Mouse (Mus musculus): ENCODE data around the gene Dtl. TPM values are rescaled to one million over a fixed set of nuclear protein-coding genes. Genes with fewer than 3 reads are reported as not detected.

The Dtl gene
- total RNA-seq, 2 experiments from 2014 or later: 1.2 TPM

DNA sequence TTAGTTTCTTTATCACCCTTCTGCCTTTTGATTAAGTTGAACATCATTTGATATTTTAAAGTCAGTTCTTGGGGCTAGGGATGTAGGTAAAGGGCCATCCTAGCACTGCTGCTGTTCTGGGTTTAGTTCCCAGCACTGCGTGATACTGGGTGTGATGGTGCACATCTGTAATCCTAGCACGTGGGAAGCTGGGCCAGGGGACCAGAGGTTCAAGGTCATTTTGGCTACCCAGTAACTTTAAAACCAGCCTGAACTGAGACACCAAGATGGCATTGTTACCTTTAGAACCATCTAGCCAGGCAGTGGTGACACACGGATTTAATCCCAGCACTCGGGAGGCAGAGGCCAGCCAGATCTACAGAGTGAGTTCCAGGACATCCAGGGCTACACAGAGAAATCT lies 8.5 kb upstream of the Dtl start:
- DNase-seq (ENCODE audit: extremely low spot score in 1 of 2, low spot score in 1 of 2): no peak

DNA sequence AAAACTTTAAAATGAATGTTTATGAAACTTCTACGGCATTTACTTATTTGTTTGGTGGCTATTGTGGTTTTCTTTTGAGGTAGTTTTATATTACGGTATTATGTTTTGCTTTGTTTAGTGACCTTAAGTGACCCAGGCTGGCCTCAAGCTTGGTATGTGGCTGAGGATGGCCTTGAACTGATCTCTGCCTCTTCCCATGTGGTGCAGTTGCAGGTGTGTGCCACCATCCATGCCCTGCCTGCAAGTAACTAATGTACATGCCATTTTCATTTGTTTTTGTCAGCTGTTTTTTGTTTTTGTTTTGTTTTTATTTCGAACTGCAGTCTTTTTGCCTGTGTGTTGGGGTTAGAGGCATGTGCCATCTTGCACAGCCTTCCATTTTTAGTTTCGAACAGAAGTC lies 6.3 kb upstream of the Dtl start:
- no peak for DNase-seq (ENCODE audit: extremely low spot score in 1 of 2, low spot score in 1 of 2)

DNA sequence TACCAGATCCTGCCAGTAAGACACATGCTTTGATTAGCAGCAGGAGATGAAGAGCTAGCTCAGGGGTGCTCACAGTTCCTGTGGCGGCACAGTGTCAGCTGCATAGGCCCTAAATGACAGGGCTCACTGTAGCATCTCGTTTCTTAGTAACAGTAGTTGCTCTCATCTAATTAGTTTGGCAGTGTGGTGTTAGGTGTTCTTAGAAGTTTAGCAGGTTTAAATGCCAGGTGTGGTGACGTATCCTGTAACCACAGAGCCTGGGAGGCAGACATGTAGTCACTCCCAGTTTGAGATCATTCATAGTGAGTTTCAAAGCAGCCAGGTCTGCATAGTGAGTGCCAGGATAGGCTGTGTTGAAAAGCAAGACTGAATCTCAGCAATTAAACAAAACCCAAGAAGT lies 4.2 kb upstream of the Dtl start:
- no peak for DNase-seq (ENCODE audit: extremely low spot score in 1 of 2, low spot score in 1 of 2)

GRCm38 (mm10) chr1:191574871-191575457 lies 380 bp downstream of the Dtl start:
- no peak for DNase-seq (ENCODE audit: extremely low spot score in 1 of 2, low spot score in 1 of 2)

DNA sequence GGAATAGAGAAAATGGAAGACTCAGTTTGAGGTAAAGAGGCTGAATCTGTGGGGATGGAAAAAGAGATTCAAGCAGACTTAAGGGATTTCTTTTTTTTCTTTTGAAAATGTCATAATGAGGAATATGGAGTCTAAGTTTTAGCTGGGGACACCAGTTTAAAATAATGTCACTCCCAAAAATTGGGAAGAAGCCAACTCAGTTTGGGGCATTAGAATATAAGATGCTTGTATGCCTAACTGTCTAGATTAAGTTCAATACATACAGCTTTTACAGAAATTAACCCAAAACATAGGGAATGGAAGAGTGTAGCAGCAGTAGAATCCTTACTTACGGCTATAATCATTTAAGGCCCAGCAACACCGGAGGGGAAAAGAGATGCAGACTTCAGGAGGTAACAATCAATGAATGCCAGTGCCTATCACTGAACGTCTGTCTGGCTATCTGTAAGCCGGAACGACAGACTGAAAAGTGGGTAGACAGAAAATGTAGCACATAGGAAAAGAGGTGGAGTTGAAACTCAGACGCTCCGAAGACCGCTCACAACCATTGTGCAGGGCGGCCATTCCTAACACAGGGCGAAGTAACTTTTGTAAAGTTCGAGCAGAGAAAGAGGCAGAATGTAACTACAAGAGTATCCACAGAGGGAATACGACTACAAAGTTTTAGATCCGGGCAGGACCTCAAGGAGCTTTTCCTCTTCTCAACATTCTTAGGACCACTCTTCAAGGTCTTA lies 1.3 kb downstream of the Dtl start:
- no peak for DNase-seq (ENCODE audit: extremely low spot score in 1 of 2, low spot score in 1 of 2)

DNA sequence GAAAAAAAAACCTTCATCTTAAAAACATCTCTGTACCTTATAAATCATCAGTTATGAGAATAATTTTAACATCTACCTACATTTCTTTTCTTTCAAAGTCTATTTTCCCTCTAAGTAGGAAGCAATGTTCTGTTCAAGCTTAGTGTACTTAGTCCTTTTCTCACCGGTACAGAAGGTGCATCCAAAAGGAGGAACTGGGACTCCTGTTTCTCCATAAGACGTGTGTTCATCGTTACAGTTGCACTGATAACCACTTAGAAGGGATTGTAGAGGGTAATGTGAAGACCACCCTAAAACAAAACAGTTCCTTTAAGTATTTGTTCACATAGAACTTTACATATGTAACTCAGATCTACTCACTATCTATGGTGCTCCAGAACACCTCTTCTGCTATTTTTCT lies 4.9 kb downstream of the Dtl start:
- no peak for DNase-seq (ENCODE audit: extremely low spot score in 1 of 2, low spot score in 1 of 2)

DNA sequence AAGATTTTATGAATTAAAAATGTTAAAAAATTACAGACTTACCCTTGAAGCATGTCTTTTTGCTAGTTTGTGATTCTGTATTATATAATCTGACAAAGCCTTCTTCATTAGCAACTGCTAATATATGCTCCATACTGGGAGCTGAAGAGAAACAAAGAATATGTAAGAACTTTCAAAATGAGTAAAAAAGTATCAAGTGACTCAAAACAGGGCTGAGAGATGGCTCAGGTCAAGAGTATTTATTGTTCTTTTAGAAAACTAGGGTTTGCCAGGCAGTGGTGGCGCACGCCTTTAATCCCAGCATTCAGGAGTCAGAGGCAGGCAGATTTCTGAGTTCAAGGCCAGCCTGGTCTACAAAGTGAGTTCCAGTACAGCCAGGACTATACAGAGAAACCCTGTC lies 5.7 kb downstream of the Dtl start:
- DNase-seq (ENCODE audit: extremely low spot score in 1 of 2, low spot score in 1 of 2): no peak

DNA sequence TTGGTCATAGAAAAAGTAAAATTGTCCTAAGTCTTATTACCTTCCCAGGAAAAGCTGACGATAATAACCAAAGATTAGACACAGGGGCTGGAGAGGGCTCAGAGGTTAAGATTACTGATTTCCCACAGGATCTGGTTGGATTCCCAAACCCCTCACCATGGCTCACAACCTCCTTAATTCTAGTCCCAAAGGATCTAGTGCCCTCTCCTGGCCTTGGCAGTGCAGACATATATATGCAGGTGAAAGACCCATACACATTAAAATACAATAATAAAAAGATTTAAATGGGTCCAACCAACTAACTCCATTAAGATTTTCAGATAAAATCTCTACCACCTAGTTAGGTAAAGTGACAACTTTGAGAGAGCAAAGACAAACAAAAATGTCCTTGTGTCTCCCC lies 7.5 kb downstream of the Dtl start:
- no peak for DNase-seq (ENCODE audit: extremely low spot score in 1 of 2, low spot score in 1 of 2)

DNA sequence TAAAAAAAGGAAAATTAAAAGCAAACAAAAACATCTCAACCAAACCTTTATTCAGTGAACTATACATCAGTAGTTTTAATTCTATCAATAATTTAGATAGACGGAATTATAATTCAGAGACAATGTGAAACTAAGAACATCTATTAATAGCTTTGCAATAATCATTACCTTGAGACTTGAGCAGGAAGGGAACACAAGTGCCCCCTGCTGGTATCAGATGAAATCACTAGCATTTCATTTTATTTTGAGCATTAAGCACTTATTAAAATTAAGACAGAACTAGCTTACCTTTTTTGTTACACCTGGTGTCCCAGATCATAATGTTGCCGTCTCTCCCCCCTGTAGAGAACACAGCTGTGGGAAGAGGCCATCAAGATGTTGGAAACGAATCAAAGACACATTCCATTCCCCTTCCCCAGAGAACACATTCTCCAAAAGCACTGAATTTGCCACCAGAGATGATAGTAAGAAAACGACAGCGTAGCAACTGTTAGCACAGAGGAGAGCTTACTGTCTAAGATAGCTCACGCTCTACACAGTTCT lies 12.4 kb downstream of the Dtl start:
- peak in 1 of 2 experiments; percentile 42 for DNase-seq (ENCODE audit: extremely low spot score in 1 of 2, low spot score in 1 of 2)

GRCm38 (mm10) chr1:191559779-191560178 lies 15.6 kb downstream of the Dtl start:
- DNase-seq (ENCODE audit: extremely low spot score in 1 of 2, low spot score in 1 of 2): no peak

DNA sequence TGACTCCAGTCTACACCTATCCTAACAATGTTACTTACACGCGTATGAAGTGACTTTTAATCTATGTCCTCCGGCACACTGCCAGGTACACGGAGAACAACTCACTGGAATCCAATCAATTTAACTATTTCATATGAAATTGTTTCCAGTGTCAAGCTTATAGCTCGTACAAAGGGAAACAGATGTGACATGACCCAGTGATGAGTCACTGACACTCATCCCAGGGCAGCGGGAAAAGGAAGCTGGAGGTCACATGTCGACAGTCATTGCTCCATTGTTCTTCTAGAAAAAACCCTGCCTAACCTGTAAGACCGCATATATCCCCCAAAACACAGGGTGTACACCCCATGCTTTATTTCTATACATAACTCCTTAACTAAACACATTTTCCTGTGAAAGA lies 18.2 kb downstream of the Dtl start:
- DNase-seq (ENCODE audit: extremely low spot score in 1 of 2, low spot score in 1 of 2): no peak

DNA sequence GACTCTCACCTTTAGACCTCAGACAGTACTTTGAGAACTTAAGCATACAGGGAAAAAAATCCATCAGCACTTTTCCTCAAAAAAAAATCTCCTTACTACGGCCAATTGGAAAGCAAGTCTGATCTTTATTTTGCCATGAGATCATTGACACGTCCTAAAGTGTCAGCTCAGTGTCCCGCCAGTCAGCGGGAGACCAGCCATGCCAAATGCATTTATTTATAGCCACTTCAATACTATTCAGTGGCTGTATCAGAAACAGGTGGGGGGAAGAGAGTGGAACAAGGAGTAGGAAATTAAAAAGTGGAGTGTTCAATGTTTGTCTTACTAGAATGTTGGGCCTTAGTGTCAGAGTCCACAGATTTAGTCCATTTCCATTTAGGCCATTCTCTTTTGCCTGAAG lies 24.6 kb downstream of the Dtl start:
- no peak for DNase-seq (ENCODE audit: extremely low spot score in 1 of 2, low spot score in 1 of 2)

DNA sequence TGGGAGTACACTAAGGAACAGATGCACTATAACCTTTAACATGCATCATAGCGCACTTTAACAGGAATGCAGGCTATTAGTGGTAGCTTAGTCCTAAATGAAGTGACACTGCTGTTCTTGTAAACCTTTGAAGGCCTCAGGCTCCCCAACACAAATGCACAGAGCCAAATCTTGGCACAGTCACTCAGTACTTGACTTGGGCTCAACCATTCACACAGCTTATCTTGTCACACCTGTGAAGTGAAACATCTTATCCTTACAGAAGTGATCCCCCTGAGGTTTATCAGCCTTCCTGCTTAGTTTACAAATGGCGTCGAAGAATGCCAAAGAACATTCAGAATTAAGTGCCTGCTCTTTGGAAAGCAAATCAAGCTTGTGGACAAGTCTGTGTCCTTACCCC lies 31.6 kb downstream of the Dtl start:
- DNase-seq (ENCODE audit: extremely low spot score in 1 of 2, low spot score in 1 of 2): no peak

- no peak for DNase-seq (ENCODE audit: extremely low spot score in 1 of 2, low spot score in 1 of 2)
These were observed 33.7 kb downstream of the Dtl start for GRCm38 (mm10) chr1:191541619-191542018.

- DNase-seq (ENCODE audit: extremely low spot score in 1 of 2, low spot score in 1 of 2): no peak
These were observed 34.3 kb downstream of the Dtl start for GRCm38 (mm10) chr1:191541014-191541413.

DNA sequence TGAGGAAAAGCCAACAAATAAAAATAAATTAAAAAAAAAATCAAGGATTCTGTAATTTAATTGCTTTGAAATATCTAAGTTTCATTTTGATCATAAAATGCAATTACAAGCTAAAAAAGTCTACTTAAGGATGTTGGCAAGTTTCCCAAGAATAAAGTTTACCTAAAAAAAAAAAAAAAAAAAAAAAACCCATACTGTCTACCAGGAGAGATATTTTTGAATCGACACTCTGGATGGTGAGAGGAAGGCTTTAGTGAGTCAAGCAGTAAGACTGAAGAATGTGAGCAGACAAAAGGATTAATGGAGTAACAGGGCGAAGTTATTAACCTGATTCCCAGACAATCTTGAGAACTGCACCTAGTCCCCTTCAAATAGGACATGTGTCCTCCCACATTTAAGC lies 35.0 kb downstream of the Dtl start:
- no peak for DNase-seq (ENCODE audit: extremely low spot score in 1 of 2, low spot score in 1 of 2)

GRCm38 (mm10) chr1:191534896-191535295 lies 40.4 kb downstream of the Dtl start:
- DNase-seq (ENCODE audit: extremely low spot score in 1 of 2, low spot score in 1 of 2): no peak

DNA sequence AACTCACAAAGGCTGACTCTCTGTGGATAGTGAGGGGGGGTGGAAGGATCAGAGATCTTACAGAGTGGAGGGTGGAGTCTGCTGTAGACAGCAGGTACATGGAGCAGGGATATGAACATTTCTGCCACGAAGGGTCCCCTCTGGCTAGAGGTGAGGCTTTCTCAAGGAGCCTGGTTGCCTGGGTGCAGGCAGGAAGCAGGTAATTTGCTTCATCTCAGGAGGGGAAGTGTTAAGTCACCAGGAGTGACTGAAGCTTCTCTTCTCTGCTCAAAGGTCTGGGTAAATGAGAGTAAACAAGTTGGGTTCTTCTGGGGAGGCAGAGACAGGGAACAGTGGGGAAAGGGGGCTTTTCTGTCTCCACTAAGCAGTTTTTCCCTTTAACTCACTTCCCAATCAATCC lies 44.3 kb downstream of the Dtl start:
- no peak for DNase-seq (ENCODE audit: extremely low spot score in 1 of 2, low spot score in 1 of 2)

DNA sequence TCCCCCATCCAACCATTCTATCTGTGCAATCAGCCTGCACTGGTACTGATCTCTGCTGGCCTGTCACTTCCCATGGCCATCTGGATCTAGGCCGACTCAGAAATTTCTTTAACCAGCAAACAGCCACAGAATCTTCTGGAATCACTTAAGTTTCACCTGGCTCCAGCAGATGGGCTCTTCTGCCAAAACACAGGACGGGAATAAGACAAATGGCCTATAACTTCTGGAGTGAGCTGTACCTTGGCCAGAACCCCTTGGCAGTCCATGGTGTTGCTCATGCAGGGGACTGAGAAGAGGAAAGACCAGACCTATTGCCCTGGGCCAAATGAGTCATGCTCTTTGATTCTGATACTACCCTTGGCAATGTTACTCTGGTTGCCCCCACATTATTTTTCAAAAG lies 45.9 kb downstream of the Dtl start:
- no peak for DNase-seq (ENCODE audit: extremely low spot score in 1 of 2, low spot score in 1 of 2)

DNA sequence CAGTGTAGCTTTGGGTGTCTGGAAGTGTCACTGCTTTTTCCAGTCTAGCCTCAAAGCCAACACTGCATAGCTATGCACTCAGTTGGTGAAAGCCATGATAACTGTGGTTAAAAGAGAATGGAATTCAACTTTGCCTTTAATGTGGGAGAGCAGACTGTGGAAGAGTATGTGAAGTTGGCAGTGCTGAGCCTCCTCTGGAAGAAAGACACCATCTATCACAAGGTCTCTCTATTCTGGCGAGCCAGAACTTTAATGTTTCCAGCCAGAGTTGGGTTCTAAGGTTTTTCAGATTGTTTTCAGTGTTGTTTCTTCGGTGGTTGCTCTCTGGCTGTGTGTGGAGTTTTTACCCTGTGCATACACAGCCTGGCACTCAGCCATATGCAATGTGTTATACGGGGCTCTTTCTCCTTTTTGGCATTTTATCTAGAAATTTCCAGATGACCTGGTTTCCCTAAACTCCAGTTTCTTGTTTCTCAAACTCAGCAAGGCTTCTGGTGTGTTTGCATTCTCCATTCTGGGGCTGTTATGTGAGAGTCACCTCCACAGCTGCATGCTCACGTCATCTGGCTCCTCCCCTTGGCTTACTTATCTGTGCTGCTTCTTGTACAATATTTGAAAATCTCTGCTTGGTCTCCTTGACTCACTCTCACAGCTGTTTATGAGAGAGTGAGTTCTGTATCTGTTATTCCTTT lies 47.3 kb downstream of the Dtl start:
- DNase-seq (ENCODE audit: extremely low spot score in 1 of 2, low spot score in 1 of 2): no peak

GRCm38 (mm10) chr1:191527089-191527488 lies 48.3 kb downstream of the Dtl start:
- peak in 1 of 2 experiments; percentile 4 for DNase-seq (ENCODE audit: extremely low spot score in 1 of 2, low spot score in 1 of 2)

DNA sequence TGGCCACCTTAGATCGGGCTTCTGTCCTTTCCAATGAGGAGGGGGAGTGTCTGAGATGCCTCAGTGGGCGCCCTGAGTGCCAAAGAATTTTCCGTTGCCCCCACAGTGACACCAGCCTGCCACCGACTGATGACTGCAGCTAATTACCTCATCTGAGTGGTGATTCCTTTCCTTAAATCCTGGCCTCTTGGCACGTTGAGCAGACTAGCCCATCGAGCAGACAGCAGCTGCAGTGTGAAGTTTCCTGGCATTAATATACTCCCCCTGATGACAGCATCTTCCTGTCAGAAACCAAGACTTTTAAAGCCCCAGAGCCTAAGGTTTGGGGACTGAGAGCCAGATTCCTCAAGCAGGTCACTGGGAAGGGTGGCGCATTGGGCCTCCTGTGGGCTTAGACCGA lies 53.9 kb downstream of the Dtl start:
- DNase-seq (ENCODE audit: extremely low spot score in 1 of 2, low spot score in 1 of 2): no peak
